Mouse (Mus musculus): ENCODE results near the gene Acaca.
A peak's percentile ranks its signal among the peaks of the same experiment; 100 is the strongest.
"Not testable (repeated sequence)": the region's sequence is repeated elsewhere in the genome, so short reads cannot be mapped to it uniquely, and the experiment has no call there.

The Acaca gene

DNA sequence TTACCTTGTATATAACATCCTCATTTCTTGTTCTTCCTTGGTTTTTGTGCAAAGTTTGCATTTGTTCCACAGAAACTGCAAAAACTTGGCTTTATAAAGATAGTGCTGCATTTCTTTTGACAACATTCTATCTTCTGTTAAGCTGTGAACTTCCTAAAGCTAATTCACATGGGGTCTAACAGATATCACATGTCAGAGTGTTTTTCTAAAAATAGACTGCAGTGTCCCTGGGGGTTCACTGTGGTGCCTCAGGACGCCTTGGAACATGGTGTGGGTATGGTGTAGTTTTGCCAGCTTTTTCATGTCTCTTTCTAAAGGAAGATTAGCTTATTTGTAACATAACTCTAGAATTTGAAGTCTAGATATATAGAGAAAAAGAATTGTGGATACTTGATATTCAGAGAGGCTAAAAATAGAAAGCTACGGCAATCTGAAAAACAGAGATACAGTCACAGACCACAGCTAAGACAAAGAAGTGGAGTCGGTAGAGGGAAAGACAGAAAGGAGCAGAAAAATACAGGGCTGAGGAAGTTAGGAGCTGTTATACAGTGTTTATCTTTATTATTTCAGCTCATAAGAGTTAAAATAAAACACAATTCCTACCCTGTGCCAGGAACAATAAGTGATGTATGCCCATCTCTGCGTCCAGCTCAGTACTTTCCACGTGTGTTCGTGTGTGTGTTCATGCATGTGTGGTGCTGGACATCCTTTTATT, 215.2 kb downstream of the Acaca start:
- DNase-seq, result no peak

- DNase-seq, result no peak
These were observed 218.3 kb downstream of the Acaca start for GRCm38 (mm10) chr11:84347766-84348165.

- DNase-seq, result no peak
These were observed 219.7 kb downstream of the Acaca start for GRCm38 (mm10) chr11:84348843-84349825.

DNA sequence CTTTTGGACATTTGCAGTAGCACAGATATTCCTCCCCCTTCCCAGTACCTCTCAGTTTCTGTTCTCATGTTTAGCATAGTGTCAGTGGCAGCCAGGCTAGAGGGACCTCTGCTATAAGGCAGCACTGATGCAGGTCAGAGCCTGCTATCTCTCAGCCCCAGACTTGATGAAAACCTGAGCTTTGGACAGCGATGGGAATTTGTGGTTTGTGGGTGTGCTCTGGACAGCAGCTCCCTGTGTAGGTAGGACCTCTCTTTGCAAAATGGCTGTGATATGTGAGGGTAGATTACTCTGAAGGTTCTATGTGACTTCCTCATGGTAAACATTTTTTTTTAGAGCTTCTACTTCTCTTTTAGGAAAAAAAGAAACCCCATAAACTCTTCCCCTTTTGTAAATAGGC, 221.7 kb downstream of the Acaca start:
- DNase-seq, result no peak

- DNase-seq, result no peak
These were observed 223.7 kb downstream of the Acaca start for GRCm38 (mm10) chr11:84353058-84353726.

DNA sequence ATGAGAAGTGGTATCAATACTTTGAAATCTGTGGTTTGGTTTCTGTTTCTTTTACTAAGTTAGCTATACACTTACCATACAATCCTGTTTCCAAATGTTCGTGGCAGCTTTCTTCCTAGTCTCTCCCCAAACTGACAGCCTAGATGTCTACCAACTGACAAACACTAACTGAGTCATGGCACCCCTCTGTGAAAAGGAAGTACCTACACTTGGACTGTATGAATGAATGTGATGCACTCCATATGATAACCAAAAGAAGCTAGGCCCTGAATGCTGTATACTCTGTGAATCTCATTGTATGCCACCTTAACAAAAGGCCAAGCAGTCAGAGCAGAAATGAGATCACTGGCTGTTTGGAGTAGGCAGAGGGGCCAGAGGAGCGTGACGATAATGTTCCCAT, 227.8 kb downstream of the Acaca start:
- no peak for DNase-seq

DNA sequence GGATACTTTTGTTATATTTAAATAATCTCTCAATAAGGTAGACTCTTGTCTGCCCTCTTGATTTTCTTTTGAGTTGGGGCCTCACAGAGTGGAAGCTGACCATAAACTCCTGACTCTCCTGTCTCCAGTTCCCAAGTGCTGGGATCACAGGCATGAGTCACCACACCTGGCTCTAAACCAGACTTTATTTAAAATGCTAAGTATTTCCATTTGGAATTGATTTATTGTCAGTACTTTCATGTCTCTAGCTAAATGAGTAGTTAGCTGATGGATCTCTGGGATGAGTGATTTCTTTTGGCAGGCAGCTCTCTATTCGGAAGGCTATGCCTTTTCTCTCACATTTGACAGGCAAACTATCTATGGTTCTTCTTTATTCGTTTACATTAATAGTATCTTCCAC, 228.3 kb downstream of the Acaca start:
- no peak for DNase-seq

DNA sequence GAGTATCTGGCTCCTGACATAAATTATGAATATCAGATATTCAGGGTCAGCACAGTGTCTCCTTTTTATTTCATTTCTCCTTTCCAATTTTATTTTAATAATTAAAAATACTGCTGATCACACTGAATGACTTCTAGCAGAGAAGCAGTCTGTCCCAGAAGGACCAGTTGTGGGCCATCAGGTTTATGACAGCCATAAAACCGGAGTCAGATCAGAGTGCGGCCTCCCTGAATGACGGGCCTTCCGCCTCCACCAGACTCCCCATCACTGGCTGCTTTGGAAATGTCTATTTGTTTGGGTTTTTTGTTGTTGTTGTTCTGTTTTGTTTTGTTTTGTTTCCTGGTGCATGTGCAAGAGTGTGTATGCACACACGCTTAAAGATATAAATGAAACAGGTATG, 232.1 kb downstream of the Acaca start:
- DNase-seq, result no peak

GRCm38 (mm10) chr11:84362633-84363243, 233.3 kb downstream of the Acaca start:
- peak; percentile 23 for DNase-seq

DNA sequence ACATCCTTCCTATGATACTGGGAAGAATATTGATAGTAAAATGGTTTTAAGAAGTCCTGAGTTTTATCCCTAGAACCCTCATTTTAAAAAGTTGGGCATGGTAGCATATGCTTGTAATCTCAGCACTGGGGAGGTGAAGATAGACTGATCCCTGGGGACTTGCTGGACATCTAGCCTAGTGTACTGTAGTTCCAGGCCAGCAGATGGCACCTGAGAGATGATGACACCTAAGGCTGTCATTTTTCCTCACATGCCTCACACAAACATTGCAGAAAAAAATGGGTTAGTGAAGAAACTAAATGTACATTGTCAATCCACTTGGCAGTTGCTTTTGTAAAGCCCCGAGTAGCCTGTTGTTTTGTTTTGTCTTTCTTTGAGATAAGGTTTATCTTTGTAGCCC, 235.8 kb downstream of the Acaca start:
- DNase-seq, result no peak

GRCm38 (mm10) chr11:84368902-84369301, 239.4 kb downstream of the Acaca start:
- no peak for DNase-seq

- DNase-seq, result peak; percentile 7
These were observed 243.7 kb downstream of the Acaca start for GRCm38 (mm10) chr11:84373122-84373521.

DNA sequence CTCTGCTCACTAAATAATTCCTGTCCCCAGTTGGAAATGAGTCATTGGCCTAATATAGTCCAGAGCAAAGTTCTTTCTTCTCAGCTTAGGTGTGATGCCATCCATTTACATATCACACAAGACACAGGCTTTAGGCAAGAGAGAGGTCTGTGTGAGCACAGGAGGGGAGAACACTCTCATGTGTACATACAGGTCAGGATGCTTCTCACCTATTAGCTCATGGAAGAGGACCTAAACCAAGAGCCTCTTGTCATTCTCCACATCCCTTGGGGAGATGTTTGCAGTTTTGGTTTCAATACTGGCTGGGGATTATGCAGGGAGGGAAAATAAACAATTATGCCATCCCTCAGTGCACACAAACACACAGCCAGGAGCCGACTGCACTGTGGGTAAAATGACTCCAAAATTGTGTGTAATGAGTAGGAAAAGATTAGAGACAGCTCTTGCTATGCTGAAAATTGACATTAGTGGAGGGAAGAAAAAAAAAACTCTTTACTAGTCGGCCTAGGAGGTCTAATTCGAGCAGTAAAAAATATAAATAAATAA, 246.6 kb downstream of the Acaca start:
- DNase-seq, result peak; percentile 69

GRCm38 (mm10) chr11:84376510-84377365, 247.3 kb downstream of the Acaca start:
- DNase-seq, result peak; percentile 54

DNA sequence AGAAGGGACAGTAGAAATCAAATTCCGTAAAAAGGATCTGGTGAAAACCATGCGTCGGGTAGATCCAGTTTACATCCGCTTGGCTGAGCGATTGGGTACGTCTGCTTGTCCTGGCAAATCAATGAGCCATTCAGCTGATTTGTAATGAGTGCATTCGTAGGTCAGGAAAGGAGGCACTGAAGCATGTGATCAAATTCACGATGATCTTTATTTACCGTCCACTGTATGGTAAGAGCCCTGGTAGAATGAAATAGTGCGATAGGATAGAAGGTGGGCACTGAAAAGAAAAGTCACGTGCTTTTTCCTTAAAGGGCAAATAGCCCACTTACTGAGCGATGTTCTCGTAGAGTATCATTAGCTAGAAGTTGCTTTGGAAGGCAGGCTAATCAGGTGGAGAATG, 253.0 kb downstream of the Acaca start:
- peak; percentile 81 for DNase-seq

DNA sequence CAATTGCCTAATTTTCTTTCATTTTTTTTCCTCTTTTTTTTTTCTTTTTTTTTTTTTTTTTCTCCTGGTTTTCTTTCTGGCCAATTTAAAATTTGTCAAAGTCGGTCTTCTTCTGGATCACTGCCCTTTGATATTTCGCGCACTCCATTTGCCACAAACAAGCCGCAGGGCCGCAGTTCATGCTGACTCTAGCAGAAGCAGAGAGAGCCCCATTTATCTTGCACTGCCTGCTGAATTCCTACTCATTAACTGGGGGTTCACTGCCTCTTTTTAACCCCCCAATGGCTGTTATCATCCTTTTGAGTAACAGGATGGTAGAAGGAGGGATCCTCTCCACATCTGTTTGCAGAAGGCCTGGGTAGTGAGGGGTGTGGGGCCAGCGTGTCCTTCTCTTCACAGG, 254.4 kb downstream of the Acaca start:
- peak; percentile 76 for DNase-seq

DNA sequence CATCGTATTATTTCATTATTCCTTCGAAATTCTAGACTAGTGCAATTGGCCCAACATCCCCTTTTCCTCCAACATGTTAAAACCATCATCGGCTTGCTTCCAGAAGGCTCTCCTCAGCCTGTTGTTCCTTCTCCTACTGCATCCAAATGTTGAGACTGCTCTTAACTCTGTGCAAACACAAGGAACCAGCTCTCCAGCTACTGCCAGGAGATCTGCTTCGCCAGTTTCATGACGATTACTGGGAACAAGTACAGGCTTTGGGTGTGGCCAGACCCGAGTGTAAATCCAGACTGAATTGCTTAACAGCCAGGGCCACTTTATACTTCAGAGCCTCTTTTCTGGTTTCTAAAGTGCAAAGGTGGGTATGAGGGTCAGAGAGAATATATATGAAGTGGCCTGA, 259.9 kb downstream of the Acaca start:
- DNase-seq, result no peak

DNA sequence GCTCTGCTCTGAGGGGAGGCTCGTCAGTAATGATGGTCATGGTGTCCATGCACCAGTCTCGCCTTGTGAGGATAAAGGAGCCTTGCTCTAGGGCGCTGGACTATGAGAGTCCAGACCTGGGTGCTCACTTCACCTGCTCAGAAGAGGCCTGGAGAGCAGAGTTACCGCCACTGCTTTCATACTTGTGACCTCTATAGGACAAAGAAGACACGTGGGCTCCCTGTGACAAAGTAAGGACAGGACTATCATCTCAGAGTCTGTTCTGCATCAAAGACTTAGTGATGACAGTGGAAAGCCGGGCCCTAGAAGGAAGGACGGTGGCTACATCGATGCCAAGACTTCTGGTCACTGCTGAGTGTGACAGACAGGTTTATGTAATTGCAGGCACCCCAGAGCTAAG, 261.7 kb downstream of the Acaca start:
- no peak for DNase-seq

GRCm38 (mm10) chr11:84392066-84392465, 262.6 kb downstream of the Acaca start:
- DNase-seq, result not testable (repeated sequence)

GRCm38 (mm10) chr11:84393571-84393970, 264.1 kb downstream of the Acaca start:
- no peak for DNase-seq

DNA sequence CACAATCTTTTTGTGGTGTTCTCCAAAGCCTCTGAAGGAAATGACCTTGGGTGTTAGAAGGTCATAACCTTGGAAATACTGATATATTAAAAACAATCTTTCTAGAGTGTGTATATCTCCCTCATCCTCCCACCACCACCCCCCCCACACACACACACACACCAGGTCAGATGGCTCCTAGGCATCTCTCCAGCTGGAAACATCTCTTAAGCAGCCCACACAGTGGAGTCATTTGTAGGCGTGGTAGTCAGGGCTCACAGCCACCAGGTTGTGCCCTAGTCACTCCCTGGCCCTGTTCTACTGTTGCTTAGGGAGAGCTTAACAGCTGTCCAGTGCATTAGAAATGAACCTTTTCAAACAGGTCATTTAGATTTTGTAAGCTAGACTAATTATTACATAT, 265.5 kb downstream of the Acaca start:
- no peak for DNase-seq

GRCm38 (mm10) chr11:84406733-84407132, 277.3 kb downstream of the Acaca start:
- no peak for DNase-seq
